Comparison of ENCODE assay signal across 14 mouse cellular contexts in the genomic region with DNA sequence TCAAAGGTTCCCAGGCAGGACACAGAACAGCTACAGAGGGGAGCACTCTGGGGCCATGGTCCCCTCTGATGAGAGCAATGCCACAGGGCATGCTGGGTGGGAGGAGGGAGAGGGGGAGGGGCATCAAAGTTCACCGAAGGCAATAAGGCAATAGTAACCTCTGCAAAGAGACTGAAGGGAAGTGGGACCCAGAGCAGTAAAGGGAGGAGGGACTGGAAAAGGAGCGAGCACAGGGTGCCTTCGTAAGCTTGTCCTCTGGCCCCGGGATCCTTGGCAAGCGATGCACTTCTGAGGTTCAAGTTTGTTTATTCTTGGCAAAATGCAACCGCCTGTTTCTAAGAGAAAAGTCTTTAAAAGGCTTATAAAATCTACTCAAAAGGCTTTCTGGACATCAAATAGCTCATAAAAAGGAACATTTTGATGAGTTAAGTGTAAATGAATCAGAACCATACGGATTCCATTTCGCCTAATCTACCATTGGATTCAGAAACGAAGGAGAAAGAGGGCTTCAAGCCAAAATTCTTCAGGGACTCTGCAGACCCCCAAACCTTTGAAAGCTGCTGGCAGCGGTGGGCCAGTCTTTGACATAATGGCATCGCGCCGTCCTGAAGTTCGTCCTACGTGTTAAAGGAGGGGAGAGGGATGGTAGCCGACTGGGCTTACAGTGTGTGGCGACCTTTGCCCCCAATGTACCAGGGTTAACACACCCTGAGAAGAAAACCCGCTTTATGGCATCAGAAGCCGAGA.
DNase-seq lines count a peak whose midpoint lies in the region; ATAC-seq and TF ChIP-seq lines count a peak whose summit lies in the region.
"Had no signal": no experiment of that assay in that cellular context is flagged by ENCODE, and none has a peak within 500 bp of the region (broad histone marks: within the 10 kb centered on the region; RNA-seq: fewer than 3 reads in every experiment).

No protein-coding gene starts in this region.

- no peaks in the 10 kb centered on the region for H3K36me3 ChIP-seq in lung, embryonic 16.5 days (ENCODE audit: control insufficient read depth, insufficient read depth, low read length)
- H3K36me3 ChIP-seq: heart, embryonic 12.5 days; liver, embryonic 15.5 days; stomach, embryonic 15.5 days had no signal

- TF ChIP-seq CTCF in lung, adult 2 months (IDR thresholded peaks at IDR 0.05; ENCODE audit: insufficient read depth, low read length), result no peak

- peak; percentile 87 for ATAC-seq in lung, embryonic 16.5 days (ENCODE audit: low read depth)

- H3K27ac ChIP-seq in lung, embryonic 16.5 days (ENCODE audit: low read length), result peak overlapping the region; percentile 88
- H3K27ac ChIP-seq: liver, embryonic 15.5 days; stomach, embryonic 15.5 days had no signal

- H3K9me3 ChIP-seq in lung, embryonic 16.5 days (ENCODE audit: control insufficient read depth, low read length), result no peaks in the 10 kb centered on the region
- H3K9me3 ChIP-seq: heart, embryonic 12.5 days; liver, embryonic 15.5 days; stomach, embryonic 15.5 days had no signal

- DNase-seq in lung, adult 2 months, result no peak
- DNase-seq in kidney, adult 8-10 months, result peak; percentile 7 to 39
- DNase-seq in kidney, postnatal 25 days, result peak; percentile 8 to 59
- peak; percentile 50 for DNase-seq in lung, postnatal 10 days
- no peak for DNase-seq in c-Kit-positive CD71-positive TER-119-positive erythroid progenitor cells, embryonic 14.5 days (ENCODE audit: low spot score)
- DNase-seq in thymus, postnatal 14 days, result no peak
- no peak for DNase-seq in adrenal gland, adult (ENCODE audit: inconsistent age in 2 of 2, low spot score in 1 of 2)
- DNase-seq: adrenal gland, postnatal 25 days; cerebellum, adult 2 months; thymus, adult 2 months had no signal

- no peaks in the 10 kb centered on the region for H3K27me3 ChIP-seq in lung, embryonic 16.5 days (ENCODE audit: control insufficient read depth, insufficient read depth, low read depth, low read length)
- H3K27me3 ChIP-seq: liver, embryonic 15.5 days; stomach, embryonic 15.5 days had no signal

- 60% methylated on average over 19 of the region's 19 CpGs for WGBS in lung, embryonic 16.5 days
- 69% methylated on average over 19 of the region's 19 CpGs for WGBS in lung, adult 2 months

- no peak overlapping the region for H3K4me3 ChIP-seq in lung, embryonic 16.5 days (ENCODE audit: low read length)
- H3K4me3 ChIP-seq in lung, adult 2 months (replicated peaks; ENCODE audit: extremely low read depth, low read depth, low read length), result no peak overlapping the region
- H3K4me3 ChIP-seq: heart, embryonic 12.5 days; liver, embryonic 15.5 days; stomach, embryonic 15.5 days had no signal

- no peak overlapping the region for H3K4me2 ChIP-seq in lung, embryonic 16.5 days (ENCODE audit: low read depth, low read length)
- H3K4me2 ChIP-seq: heart, embryonic 12.5 days; liver, embryonic 15.5 days; stomach, embryonic 15.5 days had no signal

- no peak for TF ChIP-seq POLR2A in lung, adult 2 months (IDR thresholded peaks at IDR 0.05; ENCODE audit: borderline replicate concordance, extremely low read depth, low read depth, low read length)

- H3K9ac ChIP-seq in lung, embryonic 16.5 days (ENCODE audit: low read length), result 0 out of 2 replicates have a peak overlapping the region, but pooled peaks have one; percentile 33
- H3K9ac ChIP-seq: heart, embryonic 12.5 days; liver, embryonic 15.5 days; stomach, embryonic 15.5 days had no signal

- H3K4me1 ChIP-seq in lung, embryonic 16.5 days (replicated peaks; ENCODE audit: control insufficient read depth, insufficient read depth, low read length), result peaks cover 21% of the 10 kb centered on the region
- no peaks in the 10 kb centered on the region for H3K4me1 ChIP-seq in lung, adult 2 months (ENCODE audit: control insufficient read depth, insufficient read depth, low read length)
- H3K4me1 ChIP-seq: liver, embryonic 15.5 days; stomach, embryonic 15.5 days had no signal

Comparison
In these comparisons a context has a peak if more than half of its experiments do, and no peak if none do; other contexts are left out.
1. DNase-seq: peak in kidney, adult 8-10 months (2 of 2), kidney, postnatal 25 days (2 of 2) and lung, postnatal 10 days (single experiment); none in lung, adult 2 months (single experiment), c-Kit-positive CD71-positive TER-119-positive erythroid progenitor cells, embryonic 14.5 days (single experiment), thymus, postnatal 14 days (single experiment) and adrenal gland, adult (0 of 2).